Mouse (Mus musculus) urinary bladder, postnatal 14 days (tissue): ENCODE measurements around the gene Tenm4.

Experiments
- DNase-seq: peaks from one replicate; pipeline ENCODE4 v3.0.0; 2021; ENCODE audit warnings: low spot score

The Tenm4 gene

GRCm38 (mm10) chr7:96647657-96648056 is 476.6 kb downstream of the Tenm4 start:
- DNase-seq, result no peak

- no peak for DNase-seq
These were observed 477.6 kb downstream of the Tenm4 start for GRCm38 (mm10) chr7:96648606-96649005.

GRCm38 (mm10) chr7:96649171-96649570 is 478.1 kb downstream of the Tenm4 start:
- no peak for DNase-seq

GRCm38 (mm10) chr7:96650435-96650834 is 479.4 kb downstream of the Tenm4 start:
- DNase-seq, result no peak

GRCm38 (mm10) chr7:96651055-96651454 is 480.0 kb downstream of the Tenm4 start:
- DNase-seq, result no peak

- DNase-seq, result no peak
These were observed 480.7 kb downstream of the Tenm4 start for GRCm38 (mm10) chr7:96651626-96652341.

GRCm38 (mm10) chr7:96652844-96653243 is 481.8 kb downstream of the Tenm4 start:
- no peak for DNase-seq

GRCm38 (mm10) chr7:96654206-96654605 is 483.2 kb downstream of the Tenm4 start:
- no peak for DNase-seq

GRCm38 (mm10) chr7:96655096-96655716 is 484.2 kb downstream of the Tenm4 start:
- no peak for DNase-seq

GRCm38 (mm10) chr7:96657101-96657830 is 486.2 kb downstream of the Tenm4 start:
- peak; percentile 28 for DNase-seq

GRCm38 (mm10) chr7:96657857-96658580 is 487.0 kb downstream of the Tenm4 start:
- no peak for DNase-seq

- DNase-seq, result peak; percentile 22
These were observed 489.9 kb downstream of the Tenm4 start for GRCm38 (mm10) chr7:96660907-96661306.

- no peak for DNase-seq
These were observed 490.5 kb downstream of the Tenm4 start for GRCm38 (mm10) chr7:96661352-96662169.

GRCm38 (mm10) chr7:96663336-96663735 is 492.3 kb downstream of the Tenm4 start:
- no peak for DNase-seq

- DNase-seq, result no peak
These were observed 495.4 kb downstream of the Tenm4 start for GRCm38 (mm10) chr7:96666366-96666896.

GRCm38 (mm10) chr7:96667688-96668087 is 496.6 kb downstream of the Tenm4 start:
- DNase-seq, result no peak

GRCm38 (mm10) chr7:96670095-96670494 is 499.0 kb downstream of the Tenm4 start:
- DNase-seq, result no peak

GRCm38 (mm10) chr7:96672322-96672914 is 501.4 kb downstream of the Tenm4 start:
- no peak for DNase-seq

- no peak for DNase-seq
These were observed 506.0 kb downstream of the Tenm4 start for GRCm38 (mm10) chr7:96677082-96677481.

- no peak for DNase-seq
These were observed 507.2 kb downstream of the Tenm4 start for GRCm38 (mm10) chr7:96678236-96678635.

- DNase-seq, result no peak
These were observed 508.7 kb downstream of the Tenm4 start for GRCm38 (mm10) chr7:96679746-96680145.
